Mouse (Mus musculus) G1E (cell line): ENCODE measurements at regions not wholly inside any gene's neighbourhood (a gene's known extent, or its start where the extent isn't known, plus 50 kb on each side); places are given as distances from the start of the nearest gene placed in this dataset.

Experiments used
- CTCF ChIP-seq: IDR thresholded peaks from 2 replicates; pipeline ENCODE4 v1.5.1; 2012; ENCODE audit warnings: low read depth, low read length, inconsistent platforms, mixed read lengths
- GATA1 ChIP-seq: IDR thresholded peaks from 2 replicates; pipeline ENCODE4 v1.6.1; 2012; ENCODE audit warnings: borderline replicate concordance, low read length, inconsistent platforms, mixed read lengths
- POLR2AphosphoS5 ChIP-seq: IDR thresholded peaks from 2 replicates; pipeline ENCODE4 v1.6.1; 2012; ENCODE audit warnings: low read depth, low read length, inconsistent platforms; ENCODE audit not compliant: insufficient replicate concordance
- TAL1 ChIP-seq: conservative IDR thresholded peaks from 2 replicates; pipeline ENCODE4 v1.6.1; 2012; ENCODE audit warnings: low read depth, low read length, inconsistent platforms, mixed read lengths

DNA sequence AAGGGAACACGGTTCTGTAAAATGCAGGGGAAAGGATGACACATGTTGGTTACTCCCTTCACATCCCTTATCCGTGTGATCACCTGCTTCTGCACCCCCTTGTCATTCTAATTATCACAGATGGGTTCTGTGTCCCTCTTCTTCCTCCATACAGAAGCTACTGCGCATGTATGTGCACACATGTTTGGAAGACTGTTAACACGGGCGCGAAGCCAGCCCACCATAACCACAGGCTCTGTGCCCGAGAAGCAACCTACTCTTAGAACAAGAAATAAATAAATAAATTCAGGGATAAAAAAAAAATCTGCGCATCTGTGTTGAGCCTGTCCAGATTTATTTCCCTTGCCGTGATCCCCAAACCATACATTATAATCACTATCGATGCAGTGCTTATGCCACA is 275.6 kb upstream of the 3110018I06Rik start:
- TF ChIP-seq CTCF (no peak), GATA1 (no peak), POLR2AphosphoS5 (no peak), TAL1 (no peak)
